Mouse (Mus musculus) kidney, embryonic 14.5 days (tissue): ENCODE data around the gene Trim7. TPM values are rescaled to one million over a fixed set of nuclear protein-coding genes. Genes with fewer than 3 reads are reported as not detected.

Source experiments
- ATAC-seq: fragments of 200-750 bp; cut with Nextera tagmentation; 2 replicates; pipeline ENCODE4 v1.8.0; 2017; ENCODE audit warnings: moderate number of reproducible peaks, mild to moderate bottlenecking, moderate TSS enrichment, moderate library complexity; ENCODE audit not compliant: low FRiP score, low TSS enrichment
- H3K27ac ChIP-seq: fragments of 300-500 bp; sonication (generic); 2 replicates; pipeline ENCODE4 v1.5.1; 2014; ENCODE audit warnings: low read depth, mild to moderate bottlenecking, low read length, moderate library complexity, mixed read lengths
- H3K27me3 ChIP-seq: fragments of 300-500 bp; sonication (generic); 2 replicates; pipeline ENCODE4 v1.6.1; 2014; ENCODE audit warnings: mild to moderate bottlenecking, low read length; ENCODE audit not compliant: control insufficient read depth, insufficient read depth
- H3K36me3 ChIP-seq: fragments of 300-500 bp; sonication (generic); 2 replicates; pipeline ENCODE4 v1.6.1; 2014; ENCODE audit warnings: low read length, mixed read lengths; ENCODE audit not compliant: control insufficient read depth, insufficient read depth
- H3K4me1 ChIP-seq: fragments of 300-500 bp; sonication (generic); 2 replicates; pipeline ENCODE4 v1.6.1; 2014; ENCODE audit warnings: low read length, mixed read lengths; ENCODE audit not compliant: control insufficient read depth, insufficient read depth
- H3K4me2 ChIP-seq: fragments of 300-500 bp; sonication (generic); replicated peaks from 2 replicates; pipeline ENCODE4 v1.6.1; 2014; ENCODE audit warnings: low read depth, mild to moderate bottlenecking, low read length
- H3K4me3 ChIP-seq: fragments of 300-500 bp; sonication (generic); 2 replicates; pipeline ENCODE4 v1.5.1; 2014; ENCODE audit warnings: mild to moderate bottlenecking, low read length
- H3K9ac ChIP-seq: fragments of 300-500 bp; sonication (generic); 2 replicates; pipeline ENCODE4 v1.6.1; 2014; ENCODE audit warnings: low read depth, mild to moderate bottlenecking, low read length, moderate library complexity
- H3K9me3 ChIP-seq: fragments of 300-500 bp; sonication (generic); 2 replicates; pipeline ENCODE4 v1.6.1; 2016; ENCODE audit warnings: low read length; ENCODE audit not compliant: control insufficient read depth
- WGBS: fragments of 180-500 bp; shearing (Covaris S2); extraction: QIAGEN DNeasy Blood & Tissue Kit; methylation state at CpG from one replicate; pipeline ENCODE4 v1.1.7; 2014; 5-methylcytosine and 5-hydroxymethylcytosine counted together
- polyA plus RNA-seq: library from polyadenylated mRNA; unstranded; fragments of >200 nt; fragmentation: Nextera tagmentation; extraction: Ambion mirVana; gene quantifications from 2 replicates; pipeline ENCODE4 v1.2.1, GENCODE M21; 2014

The Trim7 gene
- polyA plus RNA-seq, 1 experiment from 2014 or later = 2.9 TPM

GRCm38 (mm10) chr11:48863808-48864207 is 37.9 kb downstream of the Trim7 start:
- Histone ChIP-seq H3K4me2 (no peak overlapping the region), H3K27ac (no peak overlapping the region), H3K27me3 (peaks cover 6% of the 10 kb centered on the region; the same call in 1 of the 2 replicates), H3K4me1 (no peaks in the 10 kb centered on the region), H3K9me3 (no peaks in the 10 kb centered on the region), H3K36me3 (peaks cover 5% of the 10 kb centered on the region; the same call in 1 of the 2 replicates), H3K4me3 (no peak overlapping the region), H3K9ac (no peak overlapping the region)
- WGBS = 90% methylated on average over 3 of the region's 3 CpGs
- ATAC-seq = no peak

- Histone ChIP-seq H3K4me2 (no peak overlapping the region), H3K9ac (no peak overlapping the region), H3K27me3 (no peaks in the 10 kb centered on the region), H3K4me3 (no peak overlapping the region), H3K4me1 (peaks cover 4% of the 10 kb centered on the region; the same call in 1 of the 2 replicates), H3K27ac (no peak overlapping the region), H3K36me3 (peaks cover 5% of the 10 kb centered on the region; the same call in 1 of the 2 replicates), H3K9me3 (no peaks in the 10 kb centered on the region)
- ATAC-seq = no peak
- WGBS = 93% methylated on average over 9 of the region's 9 CpGs
Observed at GRCm38 (mm10) chr11:48866481-48866880, 40.5 kb downstream of the Trim7 start.

DNA sequence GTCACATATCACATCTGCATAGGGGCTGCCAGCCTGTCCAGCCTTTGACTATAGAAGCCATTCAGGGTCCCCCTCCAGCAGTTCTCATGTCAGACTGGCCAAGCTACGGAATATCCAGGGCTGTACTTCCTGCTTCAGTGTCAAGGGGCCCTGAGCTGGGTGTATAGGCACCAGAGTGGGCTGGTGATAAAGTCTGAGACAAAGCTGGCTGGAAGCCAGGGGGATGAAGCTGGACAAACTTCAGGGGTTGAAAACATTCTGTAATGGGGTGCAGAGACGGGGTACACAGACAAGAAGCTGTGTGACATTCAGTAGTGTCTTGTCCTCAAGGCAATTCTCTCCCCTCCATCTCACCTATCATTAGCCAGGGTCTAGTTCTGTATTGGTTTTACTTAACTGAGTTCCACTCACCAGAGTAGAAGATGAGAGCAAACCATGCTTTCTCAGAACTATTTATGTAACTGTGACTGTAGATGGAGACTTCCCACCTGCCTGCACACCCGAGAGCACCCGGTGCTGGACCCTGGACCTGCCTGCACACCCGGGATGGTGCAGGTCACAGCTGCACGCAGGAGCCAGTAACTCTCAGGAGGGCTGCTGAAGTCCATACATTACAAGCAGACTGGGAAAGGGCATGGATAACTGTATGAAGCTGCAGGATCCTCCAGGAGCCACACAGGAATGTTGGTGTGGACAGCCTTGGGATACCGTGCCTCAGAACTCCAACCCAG is 43.6 kb downstream of the Trim7 start:
- no peak overlapping the region for H3K27ac ChIP-seq
- ATAC-seq = no peak
- peaks cover 5% of the 10 kb centered on the region; the same call in 1 of the 2 replicates for H3K36me3 ChIP-seq
- H3K4me3 ChIP-seq = peak overlapping the region; percentile 15; the same call in 1 of the 2 replicates
- peaks cover 16% of the 10 kb centered on the region for H3K4me1 ChIP-seq
- H3K9me3 ChIP-seq = no peaks in the 10 kb centered on the region
- H3K9ac ChIP-seq = no peak overlapping the region; the same call in 1 of the 2 replicates
- H3K27me3 ChIP-seq = no peaks in the 10 kb centered on the region
- peak overlapping the region; percentile 53; the same call in 1 of the 2 replicates for H3K4me2 ChIP-seq
- 67% methylated on average over 7 of the region's 7 CpGs for WGBS

- Histone ChIP-seq H3K27me3 (no peaks in the 10 kb centered on the region), H3K4me2 (peak overlapping the region; percentile 53), H3K36me3 (peaks cover 5% of the 10 kb centered on the region; the same call in 1 of the 2 replicates), H3K4me3 (peak overlapping the region; percentile 45), H3K27ac (peak overlapping the region; percentile 37; the same call in 1 of the 2 replicates), H3K9ac (peak overlapping the region; percentile 61), H3K4me1 (peaks cover 16% of the 10 kb centered on the region), H3K9me3 (no peaks in the 10 kb centered on the region)
- WGBS = 37% methylated on average over 7 of the region's 7 CpGs
- no peak for ATAC-seq
Observed at GRCm38 (mm10) chr11:48870781-48871180, 44.8 kb downstream of the Trim7 start.

- Histone ChIP-seq H3K27me3 (no peaks in the 10 kb centered on the region), H3K27ac (peak within 1 kb of the TSS; percentile 37; the same call in 1 of the 2 replicates), H3K4me3 (peak within 1 kb of the TSS; percentile 45), H3K36me3 (peaks cover 2% of the 10 kb centered on the region; the same call in 1 of the 2 replicates), H3K9ac (peak within 1 kb of the TSS; percentile 61), H3K4me1 (peaks cover 16% of the 10 kb centered on the region), H3K4me2 (peak within 1 kb of the TSS; percentile 53), H3K9me3 (no peaks in the 10 kb centered on the region)
- ATAC-seq = peak; percentile 65
- WGBS = under 1% methylated on average over 19 of the region's 19 CpGs
Observed at GRCm38 (mm10) chr11:48871201-48871772, 45.3 kb downstream of the Trim7 start, which contains the start of gene Irgm1. Gene Irgm1 (minus strand): TSS chr11:48871683.

- Histone ChIP-seq H3K36me3 (no peaks in the 10 kb centered on the region), H3K4me1 (peaks cover 16% of the 10 kb centered on the region), H3K27ac (no peak overlapping the region; the same call in 1 of the 2 replicates), H3K9ac (peak overlapping the region; percentile 61; the same call in 1 of the 2 replicates), H3K4me3 (peak overlapping the region; percentile 45), H3K9me3 (no peaks in the 10 kb centered on the region), H3K4me2 (peak overlapping the region; percentile 53), H3K27me3 (no peaks in the 10 kb centered on the region)
- peak; percentile 48 for ATAC-seq
- WGBS = 2% methylated on average over 17 of the region's 17 CpGs
Observed at GRCm38 (mm10) chr11:48871817-48872541, 46.0 kb downstream of the Trim7 start.

GRCm38 (mm10) chr11:48872695-48873300 is 46.9 kb downstream of the Trim7 start:
- Histone ChIP-seq H3K27ac (no peak overlapping the region), H3K36me3 (no peaks in the 10 kb centered on the region), H3K4me3 (no peak overlapping the region), H3K9ac (no peak overlapping the region; the same call in 1 of the 2 replicates), H3K4me2 (no peak overlapping the region; the same call in 1 of the 2 replicates), H3K4me1 (peaks cover 16% of the 10 kb centered on the region), H3K27me3 (no peaks in the 10 kb centered on the region), H3K9me3 (no peaks in the 10 kb centered on the region)
- WGBS = 69% methylated on average over 7 of the region's 7 CpGs
- no peak for ATAC-seq

GRCm38 (mm10) chr11:48873591-48874290 is 47.8 kb downstream of the Trim7 start:
- Histone ChIP-seq H3K4me1 (peaks cover 16% of the 10 kb centered on the region), H3K4me2 (no peak overlapping the region), H3K4me3 (no peak overlapping the region), H3K27me3 (no peaks in the 10 kb centered on the region), H3K27ac (no peak overlapping the region), H3K9me3 (no peaks in the 10 kb centered on the region), H3K9ac (no peak overlapping the region), H3K36me3 (no peaks in the 10 kb centered on the region)
- no peak for ATAC-seq
- 54% methylated on average over 10 of the region's 10 CpGs for WGBS
